Mouse (Mus musculus) erythroblast, embryonic 14.5 days (primary cell): Measurements from ENCODE around the gene Col24a1.

Experiments
- GATA1 ChIP-seq: IDR thresholded peaks from 2 replicates; pipeline ENCODE4 v1.6.1; 2012; ENCODE audit warnings: low read length, inconsistent platforms, mixed read lengths
- TAL1 ChIP-seq: IDR thresholded peaks from 3 replicates; pipeline ENCODE4 v1.6.1; 2012; ENCODE audit warnings: low read length, inconsistent platforms, mixed read lengths

- TF ChIP-seq TAL1 (no peak), GATA1 (no peak)
These were observed 262.1 kb downstream of the Col24a1 start for GRCm38 (mm10) chr3:145554388-145554787.
